Mouse (Mus musculus) C2C12 (cell line): ENCODE data around the gene Sept3. TPM values are rescaled to one million over a fixed set of nuclear protein-coding genes. Genes with fewer than 3 reads are reported as not detected.

ENCODE experiments used
- H3K27me3 ChIP-seq: one replicate; pipeline ENCODE4 v1.6.1; 2011; ENCODE audit not compliant: control insufficient read depth, insufficient read depth, insufficient read length
- H3K36me3 ChIP-seq: one replicate; pipeline ENCODE4 v1.6.1; 2011; ENCODE audit not compliant: control insufficient read depth, insufficient read depth
- H3K4me3 ChIP-seq: one replicate; pipeline ENCODE4 v1.5.1; 2011; ENCODE audit warnings: mild to moderate bottlenecking, control low read depth; ENCODE audit not compliant: poor library complexity, insufficient read depth, severe bottlenecking
- H3K79me2 ChIP-seq: one replicate; pipeline ENCODE4 v1.6.1; 2011; ENCODE audit not compliant: control insufficient read depth, insufficient read depth
- H3K79me3 ChIP-seq: one replicate; pipeline ENCODE4 v1.6.1; 2011; ENCODE audit warnings: low read depth, control low read depth
- H3ac ChIP-seq: one replicate; pipeline ENCODE3; 2011; ENCODE audit warnings: low read depth; ENCODE audit not compliant: control insufficient read depth, insufficient read length
- CEBPB ChIP-seq: IDR thresholded peaks from one replicate; pipeline ENCODE4 v1.6.1; 2011; ENCODE audit warnings: low read depth, mild to moderate bottlenecking, control low read depth, moderate library complexity
- CTCF ChIP-seq: IDR thresholded peaks from one replicate; pipeline ENCODE4 v1.5.1; 2011; ENCODE audit not compliant: control insufficient read depth, insufficient read depth, insufficient read length
- FOSL1 ChIP-seq: IDR thresholded peaks from one replicate; pipeline ENCODE4 v1.8.0; 2011; ENCODE audit warnings: mild to moderate bottlenecking, low read length; ENCODE audit not compliant: poor library complexity, insufficient read depth, severe bottlenecking
- MAX ChIP-seq: IDR thresholded peaks from one replicate; pipeline ENCODE4 v1.6.1; 2011; ENCODE audit warnings: mild to moderate bottlenecking, control low read depth
- MYOD1 ChIP-seq: IDR thresholded peaks from one replicate; pipeline ENCODE4 v1.6.1; 2011; ENCODE audit warnings: low read depth; ENCODE audit not compliant: control insufficient read depth, insufficient read length
- MYOG ChIP-seq: IDR thresholded peaks from one replicate; pipeline ENCODE4 v1.6.1; 2011; ENCODE audit not compliant: control insufficient read depth, insufficient read length; ENCODE audit errors: extremely low read depth
- USF1 ChIP-seq: IDR thresholded peaks from one replicate; pipeline ENCODE4 v1.6.1; 2011; ENCODE audit warnings: low read depth, mild to moderate bottlenecking, control low read depth, moderate library complexity
- long read RNA-seq, 2 experiments: library from polyadenylated mRNA; unstranded; transcript quantifications; one replicate each; pipeline ENCODE4 v2.0.0; 2019 to 2020
- polyA plus RNA-seq: library from polyadenylated mRNA; unstranded; fragments of >200 nt; fragmentation: generic; extraction: Trizol; gene quantifications from one replicate; pipeline ENCODE4 v1.2.1, GENCODE M21; 2012; ENCODE audit warnings: missing spikeins

Gene Sept3
- polyA plus RNA-seq = 0.06 TPM
- long read RNA-seq, experiment 1 = 0 reads
- long read RNA-seq, experiment 2 = 0 reads

GRCm38 (mm10) chr15:82274593-82274926 lies at the start of gene Sept3:
Gene Sept3 (plus strand): TSS chr15:82274893.
- Histone ChIP-seq H3K79me3 (no peaks in the 10 kb centered on the region), H3K27me3 (peaks cover 92% of the 10 kb centered on the region), H3K79me2 (no peaks in the 10 kb centered on the region), H3K4me3 (no peak within 1 kb of the TSS), H3K36me3 (no peaks in the 10 kb centered on the region), H3ac (no peak within 1 kb of the TSS)
- TF ChIP-seq CTCF (no peak), CEBPB (no peak), MAX (no peak), FOSL1 (no peak)

GRCm38 (mm10) chr15:82225769-82226168 lies 48.9 kb upstream of the Sept3 start:
- Histone ChIP-seq H3K79me3 (no peaks in the 10 kb centered on the region), H3K36me3 (no peaks in the 10 kb centered on the region), H3K79me2 (no peaks in the 10 kb centered on the region), H3K27me3 (peaks cover 5% of the 10 kb centered on the region), H3ac (no peak overlapping the region), H3K4me3 (no peak overlapping the region)
- TF ChIP-seq MAX (no peak), MYOD1 (no peak), USF1 (no peak), MYOG (no peak), FOSL1 (no peak), CEBPB (no peak), CTCF (no peak)

GRCm38 (mm10) chr15:82229542-82230045 lies 45.1 kb upstream of the Sept3 start:
- Histone ChIP-seq H3ac (no peak overlapping the region), H3K79me2 (no peaks in the 10 kb centered on the region), H3K4me3 (no peak overlapping the region), H3K36me3 (no peaks in the 10 kb centered on the region), H3K27me3 (no peaks in the 10 kb centered on the region), H3K79me3 (no peaks in the 10 kb centered on the region)
- TF ChIP-seq MYOG (no peak), FOSL1 (no peak), MYOD1 (no peak), USF1 (no peak), CEBPB (no peak), CTCF (no peak), MAX (no peak)

- Histone ChIP-seq H3K79me3 (no peaks in the 10 kb centered on the region), H3ac (no peak overlapping the region), H3K27me3 (no peaks in the 10 kb centered on the region), H3K4me3 (no peak overlapping the region), H3K79me2 (no peaks in the 10 kb centered on the region), H3K36me3 (no peaks in the 10 kb centered on the region)
- TF ChIP-seq CTCF (no peak), FOSL1 (no peak), MYOG (no peak), USF1 (no peak), MAX (no peak), CEBPB (no peak), MYOD1 (no peak)
Observed at GRCm38 (mm10) chr15:82230098-82230611, 44.5 kb upstream of the Sept3 start.

GRCm38 (mm10) chr15:82231100-82231499 lies 43.6 kb upstream of the Sept3 start:
- Histone ChIP-seq H3K79me2 (no peaks in the 10 kb centered on the region), H3K4me3 (no peak overlapping the region), H3K27me3 (no peaks in the 10 kb centered on the region), H3ac (no peak overlapping the region), H3K79me3 (no peaks in the 10 kb centered on the region), H3K36me3 (no peaks in the 10 kb centered on the region)
- TF ChIP-seq MAX (no peak), CTCF (no peak), MYOD1 (no peak), MYOG (no peak), FOSL1 (no peak), USF1 (no peak), CEBPB (no peak)

GRCm38 (mm10) chr15:82231591-82232378 lies 42.9 kb upstream of the Sept3 start:
- no peaks in the 10 kb centered on the region for H3K27me3 ChIP-seq
- no peak overlapping the region for H3ac ChIP-seq
- H3K79me3 ChIP-seq = no peaks in the 10 kb centered on the region
- H3K4me3 ChIP-seq = no peak overlapping the region
- H3K79me2 ChIP-seq = no peaks in the 10 kb centered on the region
- TF ChIP-seq MAX = no peak
- TF ChIP-seq CEBPB = no peak
- TF ChIP-seq MYOG = no peak
- no peak for TF ChIP-seq CTCF
- no peak for TF ChIP-seq FOSL1
- TF ChIP-seq MYOD1 = no peak
- TF ChIP-seq USF1 = no peak
- no peaks in the 10 kb centered on the region for H3K36me3 ChIP-seq
